Mouse (Mus musculus) cerebellum, adult 9-11 months (tissue): ENCODE measurements around the gene Spon1.

Source experiments
- DNase-seq: peaks from one replicate; pipeline ENCODE4 v3.0.0; 2022

The Spon1 gene

GRCm38 (mm10) chr7:113765667-113766497, at the start of gene Spon1:
Gene Spon1, plus strand, starts transcription at chr7:113765998.
- peak; percentile 80 for DNase-seq

- no peak for DNase-seq
Observed at GRCm38 (mm10) chr7:113721994-113722393, 43.8 kb upstream of the Spon1 start.

GRCm38 (mm10) chr7:113723905-113724304, 41.9 kb upstream of the Spon1 start:
- no peak for DNase-seq

GRCm38 (mm10) chr7:113727999-113728713, 37.6 kb upstream of the Spon1 start:
- no peak for DNase-seq

GRCm38 (mm10) chr7:113728926-113729325, 36.9 kb upstream of the Spon1 start:
- no peak for DNase-seq

- no peak for DNase-seq
Observed at GRCm38 (mm10) chr7:113730406-113731247, 35.2 kb upstream of the Spon1 start.

- no peak for DNase-seq
Observed at GRCm38 (mm10) chr7:113737790-113738362, 27.9 kb upstream of the Spon1 start.

GRCm38 (mm10) chr7:113739181-113739580, 26.6 kb upstream of the Spon1 start:
- DNase-seq = no peak

GRCm38 (mm10) chr7:113742644-113743043, 23.2 kb upstream of the Spon1 start:
- no peak for DNase-seq

GRCm38 (mm10) chr7:113743982-113744381, 21.8 kb upstream of the Spon1 start:
- DNase-seq = no peak

- no peak for DNase-seq
Observed at GRCm38 (mm10) chr7:113756616-113757015, 9.2 kb upstream of the Spon1 start.

- DNase-seq = peak; percentile 73
Observed at GRCm38 (mm10) chr7:113759212-113759611, 6.6 kb upstream of the Spon1 start.

GRCm38 (mm10) chr7:113765133-113765532, 665 bp upstream of the Spon1 start:
- DNase-seq = no peak

- DNase-seq = peak; percentile 61
Observed at GRCm38 (mm10) chr7:113766498-113766941, 722 bp downstream of the Spon1 start.

GRCm38 (mm10) chr7:113767546-113767945, 1.7 kb downstream of the Spon1 start:
- no peak for DNase-seq

GRCm38 (mm10) chr7:113768174-113768935, 2.6 kb downstream of the Spon1 start:
- no peak for DNase-seq

GRCm38 (mm10) chr7:113769281-113769680, 3.5 kb downstream of the Spon1 start:
- no peak for DNase-seq

- DNase-seq = no peak
Observed at GRCm38 (mm10) chr7:113772135-113772534, 6.3 kb downstream of the Spon1 start.

GRCm38 (mm10) chr7:113773436-113773835, 7.6 kb downstream of the Spon1 start:
- DNase-seq = no peak

GRCm38 (mm10) chr7:113774039-113774438, 8.2 kb downstream of the Spon1 start:
- peak; percentile 62 for DNase-seq

GRCm38 (mm10) chr7:113774906-113775305, 9.1 kb downstream of the Spon1 start:
- peak; percentile 43 for DNase-seq

- no peak for DNase-seq
Observed at GRCm38 (mm10) chr7:113778546-113778945, 12.7 kb downstream of the Spon1 start.
